Mouse (Mus musculus): ENCODE measurements around the gene Chmp5.

DNA sequence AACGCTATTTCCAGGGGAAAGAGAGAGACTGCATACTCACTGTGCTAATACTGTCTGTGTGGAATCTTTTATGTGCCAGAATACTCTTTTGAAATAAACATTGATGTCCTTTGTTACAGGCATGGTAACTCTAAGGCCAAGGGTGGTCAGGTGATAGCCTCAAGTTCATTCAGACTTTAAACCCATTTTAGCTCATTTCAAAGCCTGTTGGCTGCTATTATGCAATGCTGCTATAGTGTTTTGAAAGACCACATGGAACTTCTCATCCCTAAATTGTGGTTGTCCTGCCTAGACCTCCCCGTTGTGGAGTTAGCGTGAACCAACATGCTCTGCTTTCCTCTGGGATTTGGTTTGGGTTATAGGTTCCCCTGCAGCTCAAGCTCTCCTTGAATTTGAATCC is 27.5 kb downstream of the Chmp5 start:
- no peak for TF ChIP-seq CTCF (conservative IDR thresholded peaks at IDR 0.05; ENCODE audit: low read length)
- TF ChIP-seq NANOG (IDR thresholded peaks at IDR 0.05; ENCODE audit: borderline replicate concordance, low read length), result no peak
- TF ChIP-seq POU5F1 (IDR thresholded peaks at IDR 0.05; ENCODE audit: borderline replicate concordance, low read length), result no peak

All from E14TG2a.4 (cell line).